11 mouse cellular contexts compared by ENCODE assay signal in the genomic region with DNA sequence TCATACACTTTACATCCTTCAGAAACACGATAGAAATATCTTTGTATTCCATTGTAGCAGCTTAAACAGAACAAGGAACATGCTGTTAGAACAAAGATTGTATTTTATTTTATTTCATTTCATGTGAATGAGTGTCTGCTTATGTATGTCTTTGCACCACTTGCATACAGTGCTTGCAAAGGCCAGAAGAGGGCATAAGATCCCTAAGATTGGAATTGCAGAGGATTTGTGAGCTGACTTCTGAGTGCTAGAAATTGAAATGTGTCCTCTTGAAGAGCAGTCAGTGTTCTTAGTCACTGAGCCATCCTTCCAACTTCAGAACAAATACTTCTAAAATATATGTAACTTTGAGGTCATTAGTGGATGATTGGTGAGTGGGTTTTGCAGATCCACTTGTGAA. TPM values are rescaled to one million over a fixed set of nuclear protein-coding genes. Genes with fewer than 3 reads are reported as not detected.
DNase-seq lines count a peak whose midpoint lies in the region; ATAC-seq and TF ChIP-seq lines count a peak whose summit lies in the region.
"Had no signal": no experiment of that assay in that cellular context is flagged by ENCODE, and none has a peak within 500 bp of the region (broad histone marks: within the 10 kb centered on the region; RNA-seq: fewer than 3 reads in every experiment).

No protein-coding gene starts in this region.

- no peak for ATAC-seq in liver, postnatal 0 days
- ATAC-seq in liver, embryonic 12.5 days: no peak

- H3K36me3 ChIP-seq in liver, postnatal 0 days (replicated peaks; ENCODE audit: insufficient read depth, low read length): peaks cover 6% of the 10 kb centered on the region; the same call in 1 of the 2 replicates
- H3K36me3 ChIP-seq in liver, embryonic 12.5 days: peaks cover 8% of the 10 kb centered on the region; the same call in 1 of the 2 replicates
- H3K36me3 ChIP-seq: embryonic facial prominence, embryonic 13.5 days; liver, embryonic 15.5 days; stomach, embryonic 15.5 days had no signal

- H3K4me3 ChIP-seq in gastrocnemius, adult 2 months: no peak overlapping the region
- no peak overlapping the region for H3K4me3 ChIP-seq in liver, postnatal 0 days (ENCODE audit: low read depth, low read length)
- no peak overlapping the region for H3K4me3 ChIP-seq in liver, embryonic 12.5 days
- H3K4me3 ChIP-seq: embryonic facial prominence, embryonic 13.5 days; liver, embryonic 15.5 days; stomach, embryonic 15.5 days had no signal

- H3K9me3 ChIP-seq in liver, postnatal 0 days (ENCODE audit: low read length): no peaks in the 10 kb centered on the region
- H3K9me3 ChIP-seq in liver, embryonic 12.5 days (replicated peaks): no peaks in the 10 kb centered on the region
- H3K9me3 ChIP-seq: embryonic facial prominence, embryonic 13.5 days; liver, embryonic 15.5 days; stomach, embryonic 15.5 days had no signal

- H3K27me3 ChIP-seq in liver, postnatal 0 days (ENCODE audit: insufficient read depth, low read length): no peaks in the 10 kb centered on the region
- no peaks in the 10 kb centered on the region for H3K27me3 ChIP-seq in liver, embryonic 12.5 days (replicated peaks)
- H3K27me3 ChIP-seq: embryonic facial prominence, embryonic 13.5 days; liver, embryonic 15.5 days; stomach, embryonic 15.5 days had no signal

- intact Hi-C loops in gastrocnemius, adult 2 months (cut with DNase I): loop anchor here (2.0 kb wide), 1 partner anchor 89 kb away; no protein-coding TSS in a partner anchor
- intact Hi-C loops in gastrocnemius, postnatal 14 days (cut with DNase I; ENCODE audit: low total_unique reads): loop anchor here (5.0 kb wide), 1 partner anchor 90 kb away; no protein-coding TSS in a partner anchor
- intact Hi-C loops in left cerebral cortex, postnatal 36 days (cut with DNase I): loop anchor here (5.0 kb wide), 2 partner anchors 45 to 90 kb away; no protein-coding TSS in a partner anchor
- intact Hi-C loops in left cerebral cortex, postnatal 10 days (cut with DNase I): loop anchor here (5.0 kb wide), 1 partner anchor 90 kb away; no protein-coding TSS in a partner anchor

- no peak for DNase-seq in gastrocnemius, adult 2 months
- no peak for DNase-seq in gastrocnemius, postnatal 14 days
- no peak for DNase-seq in liver, postnatal 0 days
- DNase-seq in adipocyte (ENCODE audit: low spot score): peak; percentile 18
- DNase-seq in naive thymus-derived CD4-positive, alpha-beta T cell, adult 2 months (ENCODE audit: low read depth): peak; percentile 6
- no peak for DNase-seq in left cerebral cortex, postnatal 36 days (ENCODE audit: low spot score in 2 of 2)
- no peak for DNase-seq in left cerebral cortex, postnatal 10 days (ENCODE audit: extremely low spot score in 1 of 2, low spot score in 2 of 2)

- H3K9ac ChIP-seq in liver, postnatal 0 days (replicated peaks): no peak overlapping the region
- H3K9ac ChIP-seq in liver, embryonic 12.5 days: no peak overlapping the region
- H3K9ac ChIP-seq: embryonic facial prominence, embryonic 13.5 days; liver, embryonic 15.5 days; stomach, embryonic 15.5 days had no signal

- TF ChIP-seq CTCF in gastrocnemius, adult 2 months (IDR thresholded peaks at IDR 0.05): peak; percentile 71
- TF ChIP-seq CTCF in liver, postnatal 0 days (IDR thresholded peaks at IDR 0.05; ENCODE audit: low read depth): peak; percentile 61

- no peak for TF ChIP-seq EP300 in liver, postnatal 0 days (IDR thresholded peaks at IDR 0.05; ENCODE audit: low read depth)

- H3K4me2 ChIP-seq in liver, postnatal 0 days (ENCODE audit: low read depth, low read length): no peak overlapping the region
- H3K4me2 ChIP-seq in liver, embryonic 12.5 days: no peak overlapping the region
- H3K4me2 ChIP-seq: embryonic facial prominence, embryonic 13.5 days; liver, embryonic 15.5 days; stomach, embryonic 15.5 days had no signal

- no peak overlapping the region for H3K27ac ChIP-seq in gastrocnemius, adult 2 months
- no peak overlapping the region for H3K27ac ChIP-seq in liver, postnatal 0 days (ENCODE audit: low read depth)
- no peak overlapping the region for H3K27ac ChIP-seq in liver, embryonic 12.5 days
- H3K27ac ChIP-seq: embryonic facial prominence, embryonic 13.5 days; liver, embryonic 15.5 days; stomach, embryonic 15.5 days had no signal

- 67% methylated on average over 1 of the region's 1 CpGs for WGBS in liver, postnatal 0 days (ENCODE audit: insufficient replicate concordance)
- 44% methylated on average over 1 of the region's 1 CpGs for WGBS in liver, embryonic 12.5 days (ENCODE audit: insufficient replicate concordance)

- H3K4me1 ChIP-seq in liver, postnatal 0 days (ENCODE audit: insufficient read depth): no peaks in the 10 kb centered on the region
- H3K4me1 ChIP-seq in liver, embryonic 12.5 days: peaks cover 10% of the 10 kb centered on the region
- H3K4me1 ChIP-seq: embryonic facial prominence, embryonic 13.5 days; stomach, embryonic 15.5 days had no signal

RNA-seq across cellular contexts. Expression of a gene that starts 27.0 kb away (rescaled TPM):
- 10 to 100 TPM; 19.7 to 25.4 TPM for total RNA-seq in gastrocnemius, adult 2 months (2021)
- total RNA-seq in gastrocnemius, postnatal 14 days (2021): 10 to 100 TPM; 11.8 to 14.6 TPM
- 25.0 and 25.4 TPM in 2 replicates for polyA plus RNA-seq in liver, postnatal 0 days (2015; fragmentation: Nextera tagmentation; extraction: Ambion mirVana)
- 37.8 and 40.4 TPM in 2 replicates for polyA plus RNA-seq in liver, embryonic 12.5 days (2016; fragmentation: Nextera tagmentation; extraction: Ambion mirVana)
- total RNA-seq in left cerebral cortex, postnatal 36 days (2021): 10 to 100 TPM; 19.9 to 24.2 TPM
- total RNA-seq in left cerebral cortex, postnatal 10 days (2021): 10 to 100 TPM; 19.3 to 22.0 TPM

RNA-seq across cellular contexts. Expression of a gene that starts 27.1 kb away (rescaled TPM):
- 1 to 10 TPM; 5.3 to 6.7 TPM for total RNA-seq in gastrocnemius, adult 2 months (2021)
- total RNA-seq in gastrocnemius, postnatal 14 days (2021): 1 to 10 TPM; 4.2 to 5.0 TPM
- polyA plus RNA-seq in liver, postnatal 0 days (2015; fragmentation: Nextera tagmentation; extraction: Ambion mirVana): 8.1 and 9.5 TPM in 2 replicates
- polyA plus RNA-seq in liver, embryonic 12.5 days (2016; fragmentation: Nextera tagmentation; extraction: Ambion mirVana): 9.8 and 11.4 TPM in 2 replicates
- 1 to 10 TPM; 6.3 to 6.8 TPM for total RNA-seq in left cerebral cortex, postnatal 36 days (2021)
- total RNA-seq in left cerebral cortex, postnatal 10 days (2021): 1 to 10 TPM; 3.8 to 4.0 TPM

Comparison
In these comparisons a context has a peak if more than half of its experiments do, and no peak if none do; other contexts are left out.
1. DNase-seq: peak in adipocyte (single experiment) and naive thymus-derived CD4-positive, alpha-beta T cell, adult 2 months (single experiment); none in gastrocnemius, adult 2 months (single experiment), gastrocnemius, postnatal 14 days (single experiment), liver, postnatal 0 days (single experiment), left cerebral cortex, postnatal 36 days (0 of 2) and left cerebral cortex, postnatal 10 days (0 of 2).